19 mouse cellular contexts compared by ENCODE assay signal in genomic region chr5:123675717-123676116, GRCm38 (mm10). TPM values are rescaled to one million over a fixed set of nuclear protein-coding genes. Genes with fewer than 3 reads are reported as not detected.
DNase-seq lines count a peak whose midpoint lies in the region; ATAC-seq and TF ChIP-seq lines count a peak whose summit lies in the region.
"Had no signal": no experiment of that assay in that cellular context is flagged by ENCODE, and none has a peak within 500 bp of the region (broad histone marks: within the 10 kb centered on the region; RNA-seq: fewer than 3 reads in every experiment).

No protein-coding gene starts in this region.

- 0 out of 2 replicates have a peak overlapping the region, but pooled peaks have one; percentile 9 for H3K27ac ChIP-seq in heart, embryonic 15.5 days
- no peak overlapping the region for H3K27ac ChIP-seq in heart, embryonic 12.5 days (ENCODE audit: poor library complexity, severe bottlenecking)
- H3K27ac ChIP-seq in liver, adult 2 months (replicated peaks; ENCODE audit: insufficient read depth, low read depth, low read length), result peak overlapping the region; percentile 85
- H3K27ac ChIP-seq in liver, embryonic 12.5 days, result no peak overlapping the region
- peak overlapping the region; percentile 47; the same call in 1 of the 2 replicates for H3K27ac ChIP-seq in liver, embryonic 13.5 days
- H3K27ac ChIP-seq: embryonic facial prominence, embryonic 15.5 days; forebrain, embryonic 10.5 days; hindbrain, embryonic 10.5 days; midbrain, embryonic 10.5 days had no signal

- TF ChIP-seq POLR2A in liver, adult 2 months (IDR thresholded peaks at IDR 0.05; ENCODE audit: extremely low read depth, insufficient read depth, low read length), result no peak
- TF ChIP-seq POLR2A in myocyte (IDR thresholded peaks at IDR 0.05; ENCODE audit: insufficient read length, low read depth), result no peak

- ATAC-seq in heart, embryonic 15.5 days (replicated peaks; ENCODE audit: insufficient number of reproducible peaks, insufficient read depth, low FRiP score, low read depth), result no peak
- no peak for ATAC-seq in heart, embryonic 12.5 days (ENCODE audit: insufficient number of reproducible peaks, low FRiP score)
- ATAC-seq in liver, embryonic 12.5 days, result no peak
- ATAC-seq in liver, embryonic 13.5 days (ENCODE audit: low read depth), result 0 out of 2 replicates have a peak, but pooled peaks have one; percentile 14
- ATAC-seq: forebrain, postnatal 0 days had no signal

- no peaks in the 10 kb centered on the region for H3K36me3 ChIP-seq in heart, embryonic 15.5 days
- peaks cover 4% of the 10 kb centered on the region for H3K36me3 ChIP-seq in heart, embryonic 12.5 days
- no peaks in the 10 kb centered on the region for H3K36me3 ChIP-seq in liver, adult 2 months (ENCODE audit: control insufficient read depth, insufficient read depth, low read length)
- no peaks in the 10 kb centered on the region for H3K36me3 ChIP-seq in liver, embryonic 12.5 days
- H3K36me3 ChIP-seq in liver, embryonic 13.5 days, result no peaks in the 10 kb centered on the region
- H3K36me3 ChIP-seq in myocyte (ENCODE audit: control insufficient read depth, insufficient read depth), result no peaks in the 10 kb centered on the region
- H3K36me3 ChIP-seq: embryonic facial prominence, embryonic 15.5 days had no signal

- peaks cover 37% of the 10 kb centered on the region for H3K4me1 ChIP-seq in heart, embryonic 15.5 days (replicated peaks)
- peaks cover 39% of the 10 kb centered on the region for H3K4me1 ChIP-seq in heart, embryonic 12.5 days (replicated peaks)
- H3K4me1 ChIP-seq in liver, adult 2 months (ENCODE audit: control insufficient read depth, insufficient read depth, low read length), result peaks cover 40% of the 10 kb centered on the region
- H3K4me1 ChIP-seq in liver, embryonic 12.5 days, result peaks cover 23% of the 10 kb centered on the region
- H3K4me1 ChIP-seq in liver, embryonic 13.5 days (replicated peaks), result peaks cover 35% of the 10 kb centered on the region

- H3K79me2 ChIP-seq in liver, adult 2 months (ENCODE audit: control insufficient read depth, insufficient read depth, low read length), result peaks cover 37% of the 10 kb centered on the region
- H3K79me2 ChIP-seq in myocyte (ENCODE audit: control insufficient read depth, insufficient read depth), result peaks cover 71% of the 10 kb centered on the region

- no peaks in the 10 kb centered on the region for H3K9me3 ChIP-seq in heart, embryonic 15.5 days (replicated peaks)
- H3K9me3 ChIP-seq in heart, embryonic 12.5 days (replicated peaks), result no peaks in the 10 kb centered on the region; the same call in 1 of the 2 replicates
- no peaks in the 10 kb centered on the region for H3K9me3 ChIP-seq in liver, embryonic 12.5 days (replicated peaks)
- H3K9me3 ChIP-seq in liver, embryonic 13.5 days (replicated peaks), result no peaks in the 10 kb centered on the region
- H3K9me3 ChIP-seq: embryonic facial prominence, embryonic 15.5 days; forebrain, embryonic 10.5 days; hindbrain, embryonic 10.5 days; midbrain, embryonic 10.5 days had no signal

- peak; percentile 88 for DNase-seq in liver, adult 2 months (ENCODE audit: extremely low read depth, low read depth, low spot score)
- DNase-seq in liver, embryonic 13.5 days, result no peak
- no peak for DNase-seq in retina, embryonic 14.5 days (ENCODE audit: low spot score)
- DNase-seq: adrenal gland, postnatal 10 days; cerebellum, adult 18-20 months; cerebellum, postnatal 36 days; forebrain, postnatal 0 days; layer of hippocampus, adult 9-11 months; lung, adult 2 months; right cerebral cortex, postnatal 4 days; thymus, postnatal 14 days had no signal

- H3K4me3 ChIP-seq in heart, embryonic 15.5 days, result no peak overlapping the region
- H3K4me3 ChIP-seq in heart, embryonic 12.5 days, result no peak overlapping the region
- H3K4me3 ChIP-seq in liver, adult 2 months (ENCODE audit: insufficient read depth, low read depth, low read length), result no peak overlapping the region
- H3K4me3 ChIP-seq in liver, embryonic 12.5 days, result no peak overlapping the region
- H3K4me3 ChIP-seq in liver, embryonic 13.5 days (replicated peaks), result no peak overlapping the region
- H3K4me3 ChIP-seq in myocyte, result no peak overlapping the region
- H3K4me3 ChIP-seq: embryonic facial prominence, embryonic 15.5 days; forebrain, embryonic 10.5 days; hindbrain, embryonic 10.5 days; midbrain, embryonic 10.5 days had no signal

- H3K4me2 ChIP-seq in heart, embryonic 15.5 days, result no peak overlapping the region
- H3K4me2 ChIP-seq in heart, embryonic 12.5 days, result no peak overlapping the region
- no peak overlapping the region for H3K4me2 ChIP-seq in liver, embryonic 12.5 days
- no peak overlapping the region for H3K4me2 ChIP-seq in liver, embryonic 13.5 days
- peak overlapping the region; percentile 22 for H3K4me2 ChIP-seq in myocyte (ENCODE audit: low read depth)
- H3K4me2 ChIP-seq: embryonic facial prominence, embryonic 15.5 days had no signal

- no peak overlapping the region for H3K9ac ChIP-seq in heart, embryonic 15.5 days
- H3K9ac ChIP-seq in heart, embryonic 12.5 days, result no peak overlapping the region
- no peak overlapping the region for H3K9ac ChIP-seq in liver, adult 2 months (ENCODE audit: low read depth, low read length)
- no peak overlapping the region for H3K9ac ChIP-seq in liver, embryonic 12.5 days
- no peak overlapping the region for H3K9ac ChIP-seq in liver, embryonic 13.5 days
- H3K9ac ChIP-seq: embryonic facial prominence, embryonic 15.5 days; forebrain, postnatal 0 days had no signal

- WGBS in heart, embryonic 15.5 days, result 55% methylated on average over 9 of the region's 9 CpGs
- WGBS in heart, embryonic 12.5 days, result 72% methylated on average over 9 of the region's 9 CpGs
- 14% methylated on average over 9 of the region's 9 CpGs for WGBS in liver, adult 2 months
- WGBS in liver, embryonic 12.5 days (ENCODE audit: insufficient replicate concordance), result 58% methylated on average over 9 of the region's 9 CpGs
- 60% methylated on average over 9 of the region's 9 CpGs for WGBS in liver, embryonic 13.5 days (ENCODE audit: insufficient replicate concordance)

- no peaks in the 10 kb centered on the region for H3K27me3 ChIP-seq in heart, embryonic 15.5 days
- no peaks in the 10 kb centered on the region for H3K27me3 ChIP-seq in heart, embryonic 12.5 days (replicated peaks)
- no peaks in the 10 kb centered on the region for H3K27me3 ChIP-seq in liver, adult 2 months (ENCODE audit: control insufficient read depth, insufficient read depth, low read length)
- no peaks in the 10 kb centered on the region for H3K27me3 ChIP-seq in liver, embryonic 12.5 days (replicated peaks)
- H3K27me3 ChIP-seq in liver, embryonic 13.5 days, result no peaks in the 10 kb centered on the region
- no peaks in the 10 kb centered on the region for H3K27me3 ChIP-seq in myocyte (ENCODE audit: control insufficient read depth, insufficient read depth, insufficient read length)
- H3K27me3 ChIP-seq: embryonic facial prominence, embryonic 15.5 days had no signal

- no peak for TF ChIP-seq CTCF in liver, adult 2 months (IDR thresholded peaks at IDR 0.05; ENCODE audit: low read depth, low read length)

- H3ac ChIP-seq in myocyte (ENCODE audit: control insufficient read depth, insufficient read length), result no peak overlapping the region

TF ChIP-seq in myocyte, 11 proteins besides CTCF, POLR2A, EP300 and RAD21:
- TF ChIP-seq CEBPB (IDR thresholded peaks at IDR 0.05; ENCODE audit: insufficient read depth, poor library complexity, severe bottlenecking) (no peak), SRF (IDR thresholded peaks at IDR 0.05; ENCODE audit: control insufficient read depth, insufficient read length, low read depth) (no peak), MAX (IDR thresholded peaks at IDR 0.05; ENCODE audit: low read depth) (no peak), E2F4 (IDR thresholded peaks at IDR 0.05; ENCODE audit: insufficient read depth) (no peak), MYOD1 (IDR thresholded peaks at IDR 0.05; ENCODE audit: control insufficient read depth in 1 of 3, insufficient read length in 2 of 3, low read depth in 2 of 3) (no peak), POLR2AphosphoS2 (IDR thresholded peaks at IDR 0.05; ENCODE audit: insufficient read length, low read depth) (no peak), USF1 (IDR thresholded peaks at IDR 0.05; ENCODE audit: low read depth) (no peak), TCF12 (IDR thresholded peaks at IDR 0.05; ENCODE audit: insufficient read depth, poor library complexity, severe bottlenecking) (no peak)

RNA-seq across cellular contexts. Expression of gene Clip1, which starts 8.7 kb away (rescaled TPM):
- 51.9 and 53.5 TPM in 2 replicates for polyA plus RNA-seq in heart, embryonic 15.5 days (2015; fragmentation: Nextera tagmentation; extraction: Ambion mirVana)
- 62.3 and 65.2 TPM in 2 replicates for polyA plus RNA-seq in heart, embryonic 12.5 days (2016; fragmentation: Nextera tagmentation; extraction: Ambion mirVana)
- 18.5 and 25.2 TPM in 2 replicates for total RNA-seq in liver, adult 2 months (2014; rRNA removed)
- polyA plus RNA-seq in liver, adult 2 months (2012; rRNA removed), result 10.9 and 11.8 TPM in 2 replicates
- 17.6 and 20.4 TPM in 2 replicates for polyA plus RNA-seq in liver, embryonic 12.5 days (2016; fragmentation: Nextera tagmentation; extraction: Ambion mirVana)
- 12.4 and 13.4 TPM in 2 replicates for polyA plus RNA-seq in liver, embryonic 13.5 days (2015; fragmentation: Nextera tagmentation; extraction: Ambion mirVana)
- 17.5 TPM for polyA plus RNA-seq in myocyte (2012; fragmentation: generic; extraction: Trizol)

RNA-seq across cellular contexts. Expression of gene Zcchc8, which starts 45.2 kb away (rescaled TPM):
- 54.5 and 59.7 TPM in 2 replicates for polyA plus RNA-seq in heart, embryonic 15.5 days (2015; fragmentation: Nextera tagmentation; extraction: Ambion mirVana)
- 69.6 and 77.5 TPM in 2 replicates for polyA plus RNA-seq in heart, embryonic 12.5 days (2016; fragmentation: Nextera tagmentation; extraction: Ambion mirVana)
- total RNA-seq in liver, adult 2 months (2014; rRNA removed), result 9.0 and 12.1 TPM in 2 replicates
- 9.6 and 12.7 TPM in 2 replicates for polyA plus RNA-seq in liver, adult 2 months (2012; rRNA removed)
- polyA plus RNA-seq in liver, embryonic 12.5 days (2016; fragmentation: Nextera tagmentation; extraction: Ambion mirVana), result 49.6 and 51.9 TPM in 2 replicates
- polyA plus RNA-seq in liver, embryonic 13.5 days (2015; fragmentation: Nextera tagmentation; extraction: Ambion mirVana), result 30.7 and 42.3 TPM in 2 replicates
- 9.7 TPM for polyA plus RNA-seq in myocyte (2012; fragmentation: generic; extraction: Trizol)

Comparison
In these comparisons a context has a peak if more than half of its experiments do, and no peak if none do; other contexts are left out.
1. H3K27ac ChIP-seq: peak in heart, embryonic 15.5 days (single experiment), liver, adult 2 months (single experiment) and liver, embryonic 13.5 days (single experiment); none in heart, embryonic 12.5 days (single experiment) and liver, embryonic 12.5 days (single experiment).